Mouse (Mus musculus) embryo, embryonic 10.5 days (tissue): ENCODE results near the gene Sdccag8.
A peak's percentile ranks its signal among the peaks of the same experiment; 100 is the strongest.

Experiments used
- DNase-seq: peaks from one replicate; pipeline ENCODE4 v3.0.0-alpha.2; 2015; ENCODE audit warnings: low spot score

The Sdccag8 gene

GRCm38 (mm10) chr1:177011688-177012087 lies 197.2 kb downstream of the Sdccag8 start:
- no peak for DNase-seq

DNA sequence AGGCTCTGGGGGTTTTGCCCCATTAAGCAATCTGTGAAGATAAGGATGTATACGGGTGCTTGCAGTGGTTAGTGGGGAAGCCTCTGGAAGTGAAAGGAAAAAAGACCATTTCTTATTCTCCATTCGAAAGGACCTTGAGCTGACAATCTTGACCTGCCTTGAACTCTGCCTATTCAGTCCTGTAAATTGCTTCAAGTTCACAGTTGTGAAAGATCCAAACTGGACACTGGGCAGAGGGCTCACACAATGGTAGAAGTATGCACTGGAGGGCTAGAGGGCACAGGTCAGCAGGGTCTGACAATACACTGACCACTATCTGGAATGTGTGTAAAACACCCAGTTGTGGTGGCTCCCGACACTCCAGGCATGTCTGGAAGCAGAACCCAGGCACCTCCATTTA lies 198.3 kb downstream of the Sdccag8 start:
- peak; percentile 53 for DNase-seq

- DNase-seq, result no peak
Observed at GRCm38 (mm10) chr1:177013313-177013712, 198.9 kb downstream of the Sdccag8 start.

- DNase-seq, result no peak
Observed at GRCm38 (mm10) chr1:177013776-177014175, 199.3 kb downstream of the Sdccag8 start.

DNA sequence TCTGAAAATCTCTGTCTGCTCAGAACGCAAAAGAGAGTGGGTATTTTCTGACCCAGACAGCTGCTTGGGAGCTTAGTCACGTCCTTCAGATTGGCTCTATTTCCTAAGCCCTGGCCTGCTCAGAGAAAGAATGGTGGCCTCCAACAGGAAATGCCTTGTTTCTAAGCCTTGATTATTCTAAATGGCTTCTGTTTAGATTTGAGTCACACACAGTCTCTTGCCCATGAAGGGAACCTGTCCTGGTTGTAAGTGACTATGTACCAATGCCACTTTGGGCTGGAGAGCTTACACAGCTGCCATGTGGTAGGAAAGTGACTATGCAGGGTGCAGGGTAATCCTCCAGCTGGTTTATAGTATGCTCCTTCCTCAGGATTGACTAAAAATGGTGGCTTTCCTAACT lies 199.9 kb downstream of the Sdccag8 start:
- DNase-seq, result no peak

DNA sequence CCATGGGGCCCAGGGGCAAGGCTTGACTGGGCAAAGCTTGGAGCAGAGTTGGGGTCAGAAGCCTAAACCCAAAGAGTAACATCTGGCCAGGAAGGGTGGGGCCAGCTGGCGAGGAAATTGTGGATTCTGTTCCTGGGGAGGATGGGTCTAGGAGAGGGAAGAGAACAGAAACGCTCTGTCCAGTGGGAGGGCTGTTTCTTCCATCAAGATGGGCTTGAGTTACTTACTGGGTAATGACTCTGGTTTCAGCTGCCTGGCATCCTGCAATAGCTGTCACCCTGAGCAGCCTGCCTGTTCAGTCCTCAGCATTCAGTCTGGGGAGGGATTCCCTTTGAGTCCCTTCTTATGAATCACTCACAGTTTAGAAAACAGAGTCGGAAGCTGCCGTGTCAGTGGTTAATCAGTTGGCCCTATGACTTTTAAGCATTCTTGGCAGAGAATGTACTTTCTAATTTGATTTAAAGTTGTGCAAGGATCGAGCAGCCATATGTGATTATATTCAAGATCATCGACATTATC lies 200.5 kb downstream of the Sdccag8 start:
- no peak for DNase-seq

DNA sequence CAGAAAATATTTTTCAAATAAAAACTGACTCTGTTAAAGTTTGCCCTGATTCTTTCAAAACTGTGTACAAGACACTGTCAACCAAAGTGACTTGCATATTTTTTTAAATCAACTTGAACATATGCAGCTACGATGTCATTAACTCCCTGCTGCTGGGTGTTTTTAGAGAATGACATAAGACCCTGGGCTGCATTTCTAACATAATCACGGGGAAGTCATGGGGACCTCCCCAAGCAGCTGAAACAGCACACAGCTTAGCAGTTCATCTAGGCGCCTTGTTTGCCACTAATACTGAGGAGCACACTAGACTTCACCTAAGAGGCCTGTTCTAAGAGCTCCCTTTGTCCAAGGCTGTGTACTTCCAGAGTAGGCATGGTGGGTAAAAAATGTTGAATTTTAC lies 201.5 kb downstream of the Sdccag8 start:
- DNase-seq, result no peak

DNA sequence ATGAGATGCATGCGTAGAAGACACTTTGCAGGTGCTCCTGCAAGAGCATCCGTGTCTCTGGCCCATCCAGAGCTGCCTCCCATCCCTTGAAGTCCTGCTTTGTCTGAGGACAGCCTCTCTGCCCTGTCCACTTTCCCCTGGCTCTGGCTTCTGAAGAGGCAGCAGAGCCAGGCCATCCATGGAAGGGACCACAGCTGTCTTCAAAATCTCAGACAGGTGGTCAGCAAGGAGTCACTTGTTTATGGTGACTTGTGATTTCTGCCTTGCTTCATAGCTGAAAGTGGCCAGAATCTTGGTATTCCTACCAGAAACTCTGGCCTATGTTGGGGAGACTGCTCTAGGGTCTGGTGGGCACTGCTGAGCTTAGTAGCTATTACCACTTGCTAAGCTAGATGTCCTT lies 202.3 kb downstream of the Sdccag8 start:
- no peak for DNase-seq

DNA sequence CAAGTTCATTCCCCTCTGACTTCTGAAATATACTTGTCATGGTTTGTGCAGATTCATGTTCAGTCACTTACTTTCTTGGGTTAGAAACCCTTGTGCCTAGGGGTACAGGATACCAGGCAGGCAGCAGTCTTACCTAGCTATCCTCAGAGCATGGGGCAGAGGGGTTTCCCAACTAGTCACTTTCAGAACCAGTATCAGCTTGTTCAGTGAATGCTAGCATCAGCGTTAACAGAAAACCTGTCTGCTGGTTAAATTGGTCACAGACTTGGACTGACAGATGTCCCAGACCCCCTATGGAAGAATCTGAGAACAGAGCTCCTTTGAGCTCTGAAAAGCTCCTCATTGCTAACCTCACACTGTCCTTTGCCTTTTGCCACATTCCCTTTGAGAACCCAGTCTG lies 204.3 kb downstream of the Sdccag8 start:
- DNase-seq, result no peak

DNA sequence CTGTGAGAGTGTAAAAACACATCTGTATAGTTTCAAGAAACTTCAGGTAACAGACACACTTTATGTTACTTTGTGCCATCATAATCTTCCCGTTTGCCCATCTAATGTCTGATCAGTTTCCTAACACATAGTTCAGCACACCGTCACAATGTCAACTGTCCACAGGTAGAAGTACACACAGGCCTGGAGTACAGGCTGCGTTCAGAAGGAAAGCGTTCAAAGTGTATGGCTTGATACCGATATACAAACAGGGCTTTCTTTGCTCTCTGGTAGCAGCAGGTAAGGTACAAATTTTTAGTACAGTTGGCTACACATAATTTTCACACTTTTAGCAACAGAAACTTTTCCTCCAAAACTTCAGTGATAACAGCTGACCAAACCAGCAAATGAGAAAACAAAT lies 205.2 kb downstream of the Sdccag8 start:
- no peak for DNase-seq

DNA sequence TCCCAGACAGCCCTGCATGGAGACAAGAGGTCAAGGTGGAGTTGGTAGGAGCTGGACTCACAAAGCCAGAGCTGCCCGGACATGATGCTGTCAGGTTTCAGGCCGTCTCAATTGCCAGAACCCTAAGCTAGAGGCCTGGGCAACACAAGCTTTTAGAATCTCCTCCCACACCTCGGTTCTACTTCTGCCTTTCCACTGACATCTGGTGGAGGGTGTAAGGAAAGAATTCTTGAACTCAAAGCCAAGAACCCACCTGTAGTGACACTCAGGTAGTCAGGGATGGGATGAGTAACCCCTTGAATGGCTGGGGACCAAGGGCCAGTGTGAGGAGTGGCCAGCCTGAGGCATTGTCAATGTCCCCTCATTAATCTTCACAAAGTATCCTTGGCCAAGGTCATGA lies 208.3 kb downstream of the Sdccag8 start:
- DNase-seq, result no peak

- no peak for DNase-seq
Observed at GRCm38 (mm10) chr1:177027706-177028105, 213.2 kb downstream of the Sdccag8 start.

GRCm38 (mm10) chr1:177029032-177029431 lies 214.6 kb downstream of the Sdccag8 start:
- no peak for DNase-seq

GRCm38 (mm10) chr1:177030669-177031068 lies 216.2 kb downstream of the Sdccag8 start:
- DNase-seq, result no peak

GRCm38 (mm10) chr1:177031196-177031595 lies 216.7 kb downstream of the Sdccag8 start:
- no peak for DNase-seq

DNA sequence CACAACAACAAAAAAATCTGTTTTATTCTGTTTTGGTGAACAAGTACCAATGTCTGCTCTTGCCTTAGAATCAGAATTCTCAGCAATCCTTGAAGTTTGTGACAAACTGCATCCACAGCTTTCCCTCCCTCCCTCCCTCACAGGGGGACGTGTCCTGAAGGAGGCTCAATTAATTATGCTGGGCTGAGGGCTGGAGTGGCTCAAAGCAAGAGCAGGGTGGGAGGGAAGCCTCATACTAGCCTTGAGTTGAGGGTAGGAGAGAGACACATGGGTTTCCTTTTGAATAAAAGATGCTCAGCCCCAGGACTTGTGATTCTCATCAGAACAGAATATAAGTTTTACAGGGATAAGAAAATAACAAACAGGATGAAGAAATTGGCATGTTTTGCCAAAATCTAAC lies 217.8 kb downstream of the Sdccag8 start:
- DNase-seq, result no peak

- DNase-seq, result no peak
Observed at GRCm38 (mm10) chr1:177035460-177035859, 221.0 kb downstream of the Sdccag8 start.

GRCm38 (mm10) chr1:177038383-177038782 lies 223.9 kb downstream of the Sdccag8 start:
- DNase-seq, result no peak

DNA sequence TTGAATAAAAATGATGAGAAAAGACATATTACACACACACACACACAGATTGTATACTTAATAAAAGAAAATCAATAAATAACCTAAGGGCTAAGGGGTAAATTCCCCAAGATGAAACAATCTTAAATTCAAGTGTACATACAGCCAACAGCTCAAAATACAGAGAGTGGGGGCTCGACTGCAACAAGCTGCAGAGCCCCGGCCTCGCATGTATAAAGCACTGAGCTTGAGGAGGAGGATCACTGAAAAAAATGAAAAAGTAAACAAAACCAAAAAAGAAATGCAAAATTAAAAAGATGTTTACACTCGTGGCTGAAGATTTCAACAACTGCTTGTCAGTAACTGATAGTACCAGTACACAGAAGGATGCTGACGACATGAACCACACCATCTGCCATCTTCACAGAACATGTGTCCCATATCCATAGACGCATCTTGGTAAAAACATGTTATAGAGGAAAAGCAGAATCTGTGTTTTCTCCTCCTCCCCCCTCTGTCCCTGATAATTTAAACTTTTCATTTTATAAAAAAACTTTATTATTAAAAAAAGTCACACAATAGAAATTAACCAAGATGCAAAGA lies 224.7 kb downstream of the Sdccag8 start:
- no peak for DNase-seq

DNA sequence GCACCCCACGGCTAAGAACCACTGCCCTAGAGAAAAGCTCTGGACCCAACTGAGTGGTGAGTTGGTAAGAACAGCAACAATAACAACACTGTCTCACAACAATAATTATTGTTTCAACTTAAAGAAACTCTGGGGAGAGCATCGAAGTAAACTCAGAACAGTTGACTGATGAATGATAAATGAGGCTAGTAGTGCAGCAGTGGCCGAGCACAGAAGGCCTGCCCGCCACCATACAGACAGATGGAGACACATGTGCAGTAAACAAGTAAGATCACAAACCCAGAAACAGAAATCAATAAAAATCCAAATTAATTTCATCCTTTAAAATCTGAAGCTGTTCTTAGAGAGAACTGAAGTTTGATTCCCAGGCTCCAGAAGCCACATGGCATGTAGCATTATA lies 225.6 kb downstream of the Sdccag8 start:
- peak; percentile 30 for DNase-seq

DNA sequence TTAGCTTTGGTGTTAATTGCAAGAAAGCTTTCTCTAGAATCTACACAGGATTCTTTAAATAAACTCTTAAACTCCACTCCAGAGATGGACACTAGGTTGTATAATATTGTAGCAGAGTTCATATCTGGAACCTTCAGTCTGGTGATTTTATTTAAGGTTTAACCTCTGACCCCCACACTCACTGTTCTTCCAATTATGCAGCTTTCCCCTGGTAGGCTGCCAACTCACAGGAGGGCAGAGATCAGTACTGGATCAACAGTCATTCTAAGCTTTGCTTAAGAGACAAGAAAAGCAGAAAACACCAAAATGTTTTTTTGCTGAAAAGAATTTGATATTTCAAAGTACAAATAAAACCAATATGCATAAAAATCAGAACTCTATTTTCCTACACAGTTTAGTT lies 231.4 kb downstream of the Sdccag8 start:
- DNase-seq, result no peak

DNA sequence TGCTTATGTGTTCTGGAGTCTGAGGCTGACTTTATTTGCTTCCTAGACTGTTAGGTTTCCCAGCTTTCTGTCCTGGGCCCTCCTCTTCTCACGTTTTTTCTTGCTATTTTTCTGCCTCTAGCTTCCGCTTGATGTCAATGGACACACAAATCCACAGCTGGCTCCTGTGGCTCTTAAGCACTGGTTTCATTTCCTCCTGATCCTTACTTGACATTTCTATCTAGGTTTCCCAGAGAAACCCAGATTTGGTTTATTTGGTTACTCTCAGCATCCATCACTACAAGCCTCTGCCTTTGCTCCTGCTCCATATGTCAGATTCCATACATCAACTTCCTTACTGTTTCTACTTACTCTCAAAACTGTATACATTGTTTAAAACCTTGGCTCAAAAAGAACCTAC lies 232.5 kb downstream of the Sdccag8 start:
- DNase-seq, result no peak

DNA sequence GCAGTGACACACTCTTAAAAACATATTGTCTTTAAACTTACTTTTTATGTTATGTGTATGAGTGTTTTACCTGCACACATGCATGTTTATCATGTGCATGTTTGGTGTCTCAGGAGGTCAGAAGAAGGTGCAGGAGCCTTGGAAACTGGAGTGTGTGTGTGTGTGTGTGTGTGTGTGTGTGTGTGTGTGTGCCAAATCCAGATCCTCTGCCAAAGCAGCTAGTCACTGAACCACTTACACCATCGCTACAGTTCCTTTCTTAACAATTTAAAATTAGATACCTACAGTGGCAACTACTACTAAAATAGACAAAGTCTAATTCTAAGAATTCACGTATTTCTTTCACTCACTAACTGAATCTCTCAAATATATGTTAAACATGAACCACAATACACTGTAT lies 234.3 kb downstream of the Sdccag8 start:
- DNase-seq, result no peak

GRCm38 (mm10) chr1:177051366-177051963 lies 237.0 kb downstream of the Sdccag8 start:
- no peak for DNase-seq
